Mouse (Mus musculus): Measurements from ENCODE around the gene Gm3526. TPM values are rescaled to one million over a fixed set of nuclear protein-coding genes. Genes with fewer than 3 reads are reported as not detected.

Gene Gm3526
- polyA plus RNA-seq (2017; shearing (Covaris generic)) = not detected

DNA sequence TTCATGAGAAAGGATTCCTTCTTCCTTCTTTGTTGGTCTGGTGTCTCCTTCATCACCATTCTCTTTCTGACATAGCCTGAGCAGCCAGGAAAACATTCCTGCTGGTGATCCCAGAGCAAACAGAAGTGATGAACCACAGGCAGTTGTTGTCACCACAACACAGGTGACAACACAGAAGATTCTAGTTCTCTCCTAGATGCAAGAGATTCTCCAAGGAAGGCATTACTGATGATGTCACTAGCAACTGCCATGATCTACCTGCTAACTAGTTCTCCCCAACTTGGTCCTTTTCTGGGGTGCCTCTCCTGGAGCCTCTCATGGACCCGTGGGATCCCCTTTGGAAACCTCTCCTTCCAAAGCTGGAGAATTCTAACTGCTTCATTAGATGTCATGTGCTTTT is at the start of gene Gm3526:
Gene Gm3526, minus strand, starts transcription at position 101 of the 400 bp plus-strand sequence.

Other genes with a start within 250 kb of the Gm3526 start
- gene Gm3298, start 244.7 kb downstream of the Gm3526 start, polyA plus RNA-seq (2017; shearing (Covaris generic)) = not detected
- not detected for gene 4930555G01Rik, start 210.0 kb downstream of the Gm3526 start, polyA plus RNA-seq (2017; shearing (Covaris generic))
- gene Gm8281, start 189.5 kb downstream of the Gm3526 start, polyA plus RNA-seq (2017; shearing (Covaris generic)) = 6.2 TPM
- not detected for gene Gm8279, start 129.1 kb downstream of the Gm3526 start, polyA plus RNA-seq (2017; shearing (Covaris generic))
- gene Gm3317, start 96.0 kb downstream of the Gm3526 start, polyA plus RNA-seq (2017; shearing (Covaris generic)) = not detected
- not detected for gene Gm8271, start 74.8 kb downstream of the Gm3526 start, polyA plus RNA-seq (2017; shearing (Covaris generic))
- gene Gm3542, start 74.3 kb upstream of the Gm3526 start, polyA plus RNA-seq (2017; shearing (Covaris generic)) = not detected
- gene Gm3500, start 128.5 kb upstream of the Gm3526 start, polyA plus RNA-seq (2017; shearing (Covaris generic)) = 7.5 TPM
- gene Gm3194, start 194.9 kb upstream of the Gm3526 start, polyA plus RNA-seq (2017; shearing (Covaris generic)) = 2.9 TPM
- gene Gm8246, start 217.2 kb upstream of the Gm3526 start, polyA plus RNA-seq (2017; shearing (Covaris generic)) = not detected
- gene Gm3187, start 223.6 kb upstream of the Gm3526 start, polyA plus RNA-seq (2017; shearing (Covaris generic)) = not detected
- gene Gm3488, start 241.1 kb upstream of the Gm3526 start, polyA plus RNA-seq (2017; shearing (Covaris generic)) = 6.7 TPM